Mouse (Mus musculus): ENCODE data around the gene Set. TPM values are rescaled to one million over a fixed set of nuclear protein-coding genes. Genes with fewer than 3 reads are reported as not detected.

The Set gene
- polyA plus RNA-seq, 1 experiment from 2014 or later = 400 TPM

DNA sequence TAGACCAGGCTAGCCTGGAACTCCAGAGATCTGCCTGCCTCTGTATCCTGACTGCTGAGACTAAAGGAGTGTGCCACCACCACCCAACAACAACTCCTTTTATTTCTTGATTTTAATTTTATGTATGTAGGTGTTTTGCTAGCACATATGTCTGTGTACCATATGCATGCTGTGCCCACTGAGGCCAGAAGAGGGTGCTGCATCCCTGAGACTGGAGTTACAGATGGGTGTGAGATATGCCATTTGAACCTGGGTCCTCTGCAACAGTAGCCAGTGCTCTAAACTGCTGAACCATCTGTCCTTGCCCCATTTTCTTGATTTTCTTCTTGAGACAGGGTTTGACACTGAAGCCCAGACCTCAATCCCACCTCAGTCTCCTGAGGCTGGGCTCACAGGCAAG is 49.2 kb downstream of the Set start:
- H3K27ac ChIP-seq = no peak overlapping the region
- no peak for ATAC-seq (ENCODE audit: low FRiP score)
- no peak overlapping the region for H3K4me2 ChIP-seq
- peaks cover 97% of the 10 kb centered on the region for H3K36me3 ChIP-seq
- H3K9me3 ChIP-seq = no peaks in the 10 kb centered on the region
- H3K4me1 ChIP-seq (replicated peaks) = no peaks in the 10 kb centered on the region
- H3K4me3 ChIP-seq = no peak overlapping the region
- H3K9ac ChIP-seq = no peak overlapping the region
- H3K27me3 ChIP-seq = no peaks in the 10 kb centered on the region

GRCm38 (mm10) chr2:30107646-30108045 is 50.5 kb downstream of the Set start:
- Histone ChIP-seq H3K4me2 (no peak overlapping the region), H3K4me1 (replicated peaks) (no peaks in the 10 kb centered on the region), H3K9ac (no peak overlapping the region), H3K27ac (no peak overlapping the region), H3K36me3 (peaks cover 96% of the 10 kb centered on the region), H3K27me3 (no peaks in the 10 kb centered on the region), H3K9me3 (no peaks in the 10 kb centered on the region), H3K4me3 (no peak overlapping the region)
- ATAC-seq (ENCODE audit: low FRiP score) = no peak
- 95% methylated on average over 5 of the region's 5 CpGs for WGBS

- H3K9me3 ChIP-seq = no peaks in the 10 kb centered on the region
- H3K27ac ChIP-seq = no peak overlapping the region
- peaks cover 96% of the 10 kb centered on the region for H3K36me3 ChIP-seq
- no peak overlapping the region for H3K4me3 ChIP-seq
- H3K9ac ChIP-seq = no peak overlapping the region
- H3K4me2 ChIP-seq = no peak overlapping the region
- WGBS = 91% methylated on average over 4 of the region's 4 CpGs
- no peaks in the 10 kb centered on the region for H3K4me1 ChIP-seq (replicated peaks)
- ATAC-seq (ENCODE audit: low FRiP score) = no peak
- H3K27me3 ChIP-seq = no peaks in the 10 kb centered on the region
Observed at GRCm38 (mm10) chr2:30108260-30108659, 51.1 kb downstream of the Set start.

- H3K4me2 ChIP-seq = no peak overlapping the region
- H3K9me3 ChIP-seq = no peaks in the 10 kb centered on the region
- ATAC-seq (ENCODE audit: low FRiP score) = no peak
- H3K36me3 ChIP-seq = peaks cover 75% of the 10 kb centered on the region
- H3K27me3 ChIP-seq = no peaks in the 10 kb centered on the region
- H3K9ac ChIP-seq = no peak overlapping the region
- H3K4me3 ChIP-seq = no peak overlapping the region
- H3K4me1 ChIP-seq (replicated peaks) = no peaks in the 10 kb centered on the region
- WGBS = 95% methylated on average over 2 of the region's 2 CpGs
- H3K27ac ChIP-seq = no peak overlapping the region
Observed at GRCm38 (mm10) chr2:30111500-30111899, 54.3 kb downstream of the Set start.

- Histone ChIP-seq H3K36me3 (peaks cover 65% of the 10 kb centered on the region), H3K27me3 (no peaks in the 10 kb centered on the region), H3K4me1 (replicated peaks) (no peaks in the 10 kb centered on the region), H3K9ac (no peak overlapping the region), H3K4me3 (no peak overlapping the region), H3K4me2 (no peak overlapping the region), H3K9me3 (no peaks in the 10 kb centered on the region), H3K27ac (no peak overlapping the region)
- ATAC-seq (ENCODE audit: low FRiP score) = no peak
- WGBS = 97% methylated on average over 5 of the region's 5 CpGs
Observed at GRCm38 (mm10) chr2:30112564-30112963, 55.4 kb downstream of the Set start.

GRCm38 (mm10) chr2:30119641-30120051 is 62.5 kb downstream of the Set start:
- H3K36me3 ChIP-seq = peaks cover 18% of the 10 kb centered on the region
- H3K9me3 ChIP-seq = no peaks in the 10 kb centered on the region
- H3K27me3 ChIP-seq = no peaks in the 10 kb centered on the region
- H3K4me1 ChIP-seq (replicated peaks) = peaks cover 45% of the 10 kb centered on the region
- 16% methylated on average over 6 of the region's 6 CpGs for WGBS
- no peak overlapping the region for H3K4me3 ChIP-seq
- no peak for ATAC-seq (ENCODE audit: low FRiP score)
- peak overlapping the region; percentile 25; the same call in 1 of the 2 replicates for H3K4me2 ChIP-seq
- H3K9ac ChIP-seq = 0 out of 2 replicates have a peak overlapping the region, but pooled peaks have one; percentile 26
- peak overlapping the region; percentile 73 for H3K27ac ChIP-seq

DNA sequence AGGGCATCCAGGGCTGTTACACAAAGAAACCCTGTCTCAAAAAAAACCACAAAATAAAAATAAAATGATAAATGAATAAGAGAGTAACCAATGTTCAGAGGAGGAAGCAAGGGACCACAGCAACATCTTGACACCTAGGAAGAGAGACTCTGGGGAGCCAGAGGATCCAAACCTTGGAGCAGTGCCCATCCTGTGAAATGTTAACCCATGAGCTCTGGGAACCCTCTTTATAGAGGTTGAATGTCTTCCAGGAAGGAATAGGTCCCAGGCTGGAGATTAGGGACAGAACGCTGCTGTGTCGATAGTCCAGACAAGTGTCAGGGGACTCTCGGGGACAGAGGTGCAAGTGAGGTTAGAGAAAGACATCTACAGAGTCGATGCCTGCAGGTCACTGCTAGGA is 63.1 kb downstream of the Set start:
- WGBS = 75% methylated on average over 4 of the region's 4 CpGs
- peak overlapping the region; percentile 46; the same call in 1 of the 2 replicates for H3K9ac ChIP-seq
- H3K36me3 ChIP-seq = peaks cover 13% of the 10 kb centered on the region
- peaks cover 51% of the 10 kb centered on the region for H3K4me1 ChIP-seq (replicated peaks)
- H3K4me3 ChIP-seq = no peak overlapping the region
- no peak overlapping the region for H3K4me2 ChIP-seq
- no peak for ATAC-seq (ENCODE audit: low FRiP score)
- peak overlapping the region; percentile 73 for H3K27ac ChIP-seq
- no peaks in the 10 kb centered on the region for H3K27me3 ChIP-seq
- H3K9me3 ChIP-seq = no peaks in the 10 kb centered on the region

Other genes with a start within 250 kb of the Set start
- 23.5 and 26.8 TPM in 2 replicates for gene Urm1, start 237.3 kb upstream of the Set start, polyA plus RNA-seq (2015; fragmentation: Nextera tagmentation; extraction: Ambion mirVana)
- 23.8 and 24.9 TPM in 2 replicates for gene Cercam, start 188.2 kb upstream of the Set start, polyA plus RNA-seq (2015; fragmentation: Nextera tagmentation; extraction: Ambion mirVana)
- gene Odf2, start 168.2 kb upstream of the Set start, polyA plus RNA-seq (2015; fragmentation: Nextera tagmentation; extraction: Ambion mirVana) = 70.3 and 78.3 TPM in 2 replicates
- 75.2 and 82.1 TPM in 2 replicates for gene Gle1, start 122.0 kb upstream of the Set start, polyA plus RNA-seq (2015; fragmentation: Nextera tagmentation; extraction: Ambion mirVana)
- gene Sptan1, start 91.8 kb upstream of the Set start, polyA plus RNA-seq (2015; fragmentation: Nextera tagmentation; extraction: Ambion mirVana) = 192 and 203 TPM in 2 replicates
- gene Wdr34, start 8.5 kb upstream of the Set start, polyA plus RNA-seq (2015; fragmentation: Nextera tagmentation; extraction: Ambion mirVana) = 64.2 and 67.0 TPM in 2 replicates
- 1.9 and 2.3 TPM in 2 replicates for gene Pkn3, start 20.3 kb downstream of the Set start, polyA plus RNA-seq (2015; fragmentation: Nextera tagmentation; extraction: Ambion mirVana)
- 24.2 TPM in 2 replicates for gene Zdhhc12, start 36.3 kb downstream of the Set start, polyA plus RNA-seq (2015; fragmentation: Nextera tagmentation; extraction: Ambion mirVana)
- 14.1 and 15.2 TPM in 2 replicates for gene Zer1, start 67.2 kb downstream of the Set start, polyA plus RNA-seq (2015; fragmentation: Nextera tagmentation; extraction: Ambion mirVana)
- gene Tbc1d13, start 76.4 kb downstream of the Set start, polyA plus RNA-seq (2015; fragmentation: Nextera tagmentation; extraction: Ambion mirVana) = 11.9 and 14.6 TPM in 2 replicates
- gene Endog, start 114.1 kb downstream of the Set start, polyA plus RNA-seq (2015; fragmentation: Nextera tagmentation; extraction: Ambion mirVana) = 14.3 and 19.3 TPM in 2 replicates
- 58.1 and 58.4 TPM in 2 replicates for gene Spout1, start 121.1 kb downstream of the Set start, polyA plus RNA-seq (2015; fragmentation: Nextera tagmentation; extraction: Ambion mirVana)
- 14.5 and 14.8 TPM in 2 replicates for gene Kyat1, start 148.5 kb downstream of the Set start, polyA plus RNA-seq (2015; fragmentation: Nextera tagmentation; extraction: Ambion mirVana)
- 59.8 TPM in 2 replicates for gene Lrrc8a, start 180.3 kb downstream of the Set start, polyA plus RNA-seq (2015; fragmentation: Nextera tagmentation; extraction: Ambion mirVana)
- gene Gm28035, start 183.2 kb downstream of the Set start, polyA plus RNA-seq (2015; fragmentation: Nextera tagmentation; extraction: Ambion mirVana) = 0.10 and 0.36 TPM in 2 replicates
- gene Phyhd1, start 208.8 kb downstream of the Set start, polyA plus RNA-seq (2015; fragmentation: Nextera tagmentation; extraction: Ambion mirVana) = 6.5 and 8.3 TPM in 2 replicates
- gene Gm28038, start 223.7 kb downstream of the Set start, polyA plus RNA-seq (2015; fragmentation: Nextera tagmentation; extraction: Ambion mirVana) = not detected in 2 replicates
- 33.7 TPM in 2 replicates for gene Dolk, start 229.0 kb downstream of the Set start, polyA plus RNA-seq (2015; fragmentation: Nextera tagmentation; extraction: Ambion mirVana)
- 21.6 and 24.0 TPM in 2 replicates for gene Nup188, start 229.0 kb downstream of the Set start, polyA plus RNA-seq (2015; fragmentation: Nextera tagmentation; extraction: Ambion mirVana)